Mouse (Mus musculus) central nervous system, embryonic 11.5 days (tissue): Measurements from ENCODE around the gene Hmmr. TPM values are rescaled to one million over a fixed set of nuclear protein-coding genes. Genes with fewer than 3 reads are reported as not detected.

Experiments used
- polyA plus RNA-seq: library from polyadenylated mRNA; depleted of rRNA; stranded (reverse); fragments of >200 nt; gene quantifications from 2 replicates; pipeline ENCODE4 v1.2.3, GENCODE M21; 2012; rRNA removed

Gene Hmmr
- polyA plus RNA-seq, result 33.4 and 39.5 TPM in 2 replicates

GRCm38 (mm10) chr11:40733339-40734174 lies at the start of gene Hmmr, which contains the start of gene Nudcd2:
TSS of gene Hmmr (minus strand) at chr11:40733422.
TSS of gene Nudcd2 (plus strand) at chr11:40733667.

GRCm38 (mm10) chr11:40755109-40755627 lies 21.9 kb upstream of the Hmmr start, which contains the start of gene Ccng1:
TSS of gene Ccng1 (minus strand) at chr11:40755311.

GRCm38 (mm10) chr11:40695103-40695502 lies 38.1 kb downstream of the Hmmr start, which contains the start of gene Mat2b:
TSS of gene Mat2b (minus strand) at chr11:40695203.

Other genes starting within 250 kb of the Hmmr start
- 77.6 and 80.6 TPM in 2 replicates for gene Mat2b, start 38.2 kb downstream of the Hmmr start, polyA plus RNA-seq
- gene Nudcd2, start 245 bp upstream of the Hmmr start, polyA plus RNA-seq, result 95.1 and 122 TPM in 2 replicates
- 19.1 and 20.0 TPM in 2 replicates for gene Ccng1, start 21.9 kb upstream of the Hmmr start, polyA plus RNA-seq